Mouse (Mus musculus) liver, postnatal 0 days (tissue): ENCODE results near the gene Eng. TPM values are rescaled to one million over a fixed set of nuclear protein-coding genes. Genes with fewer than 3 reads are reported as not detected.

Experiments used
- ATAC-seq: fragments of 200-750 bp; cut with Nextera tagmentation; 2 replicates; pipeline ENCODE4 v1.8.0; 2017; ENCODE audit warnings: mild to moderate bottlenecking, moderate library complexity
- DNase-seq: peaks from one replicate; pipeline ENCODE4 v3.0.0-alpha.2; 2016
- H3K27ac ChIP-seq: fragments of 300-500 bp; sonication (generic); 2 replicates; pipeline ENCODE4 v1.5.1; 2014; ENCODE audit warnings: antibody characterized with exemption, moderate library complexity, mild to moderate bottlenecking, low read depth
- H3K27me3 ChIP-seq: fragments of 300-500 bp; sonication (generic); 2 replicates; pipeline ENCODE4 v1.6.1; 2014; ENCODE audit warnings: low read length, control low read depth, mixed read lengths; ENCODE audit not compliant: insufficient read depth
- H3K36me3 ChIP-seq: fragments of 300-500 bp; sonication (generic); replicated peaks from 2 replicates; pipeline ENCODE4 v1.6.1; 2014; ENCODE audit warnings: mild to moderate bottlenecking, control low read depth, low read length, moderate library complexity, mixed read lengths; ENCODE audit not compliant: insufficient read depth
- H3K4me1 ChIP-seq: fragments of 300-500 bp; sonication (generic); 2 replicates; pipeline ENCODE4 v1.6.1; 2014; ENCODE audit warnings: antibody characterized with exemption, mild to moderate bottlenecking, control low read depth; ENCODE audit not compliant: insufficient read depth
- H3K4me2 ChIP-seq: fragments of 300-500 bp; sonication (generic); 2 replicates; pipeline ENCODE4 v1.6.1; 2014; ENCODE audit warnings: low read depth, mild to moderate bottlenecking, low read length, moderate library complexity, mixed read lengths
- H3K4me3 ChIP-seq: fragments of 300-500 bp; sonication (generic); 2 replicates; pipeline ENCODE4 v1.5.1; 2014; ENCODE audit warnings: low read depth, low read length
- H3K9ac ChIP-seq: fragments of 300-500 bp; sonication (generic); replicated peaks from 2 replicates; pipeline ENCODE4 v1.6.1; 2014; ENCODE audit warnings: mild to moderate bottlenecking, moderate library complexity
- H3K9me3 ChIP-seq: fragments of 300-500 bp; sonication (generic); 2 replicates; pipeline ENCODE4 v1.6.1; 2016; ENCODE audit warnings: mild to moderate bottlenecking, control low read depth, low read length, mixed read lengths
- CTCF ChIP-seq: sonication (generic); IDR thresholded peaks from 2 replicates; pipeline ENCODE4 v1.5.1; 2016; ENCODE audit warnings: antibody characterized with exemption, low read depth
- EP300 ChIP-seq: IDR thresholded peaks from 2 replicates; pipeline ENCODE4 v1.6.1; 2016; ENCODE audit warnings: antibody characterized with exemption, low read depth, mild to moderate bottlenecking
- WGBS: fragments of 180-500 bp; shearing (Covaris S2); extraction: QIAGEN DNeasy Blood & Tissue Kit; methylation state at CpG from one replicate; pipeline ENCODE4 v1.1.7; 2014; ENCODE audit not compliant: insufficient replicate concordance; 5-methylcytosine and 5-hydroxymethylcytosine counted together
- polyA plus RNA-seq: library from polyadenylated mRNA; unstranded; fragments of >200 nt; fragmentation: Nextera tagmentation; extraction: Ambion mirVana; gene quantifications from 2 replicates; pipeline ENCODE4 v1.2.1, GENCODE M21; 2015

The Eng gene
- polyA plus RNA-seq, 1 experiment from 2014 or later, result 30.2 TPM

DNA sequence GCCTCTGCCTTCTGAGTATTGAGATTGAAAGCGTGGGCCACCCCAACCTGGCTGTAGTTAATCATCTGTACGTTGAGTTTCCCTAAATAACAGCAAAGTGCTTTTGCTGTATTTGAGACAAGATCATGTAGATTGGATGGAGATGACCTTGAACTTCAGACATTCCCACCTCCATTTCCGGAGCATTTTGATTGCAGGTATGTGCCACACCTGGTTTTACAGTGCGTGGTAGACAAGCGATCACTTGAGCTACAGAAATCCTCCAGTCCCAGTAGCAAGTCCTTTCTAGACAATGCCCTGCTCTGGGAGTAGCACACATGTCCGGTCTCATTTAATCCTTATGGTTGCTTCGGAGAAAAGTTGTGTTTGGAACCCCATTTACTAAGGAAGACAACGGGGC, 56.7 kb downstream of the Eng start:
- Histone ChIP-seq H3K4me3 (peak overlapping the region; percentile 15), H3K4me2 (peak overlapping the region; percentile 62), H3K36me3 (peaks cover 39% of the 10 kb centered on the region), H3K9me3 (no peaks in the 10 kb centered on the region), H3K9ac (peak overlapping the region; percentile 63), H3K27ac (peak overlapping the region; percentile 95), H3K4me1 (no peaks in the 10 kb centered on the region), H3K27me3 (no peaks in the 10 kb centered on the region)
- no peak for ATAC-seq
- DNase-seq, result no peak
- TF ChIP-seq CTCF (no peak), EP300 (no peak)
- 77% methylated on average over 8 of the region's 8 CpGs for WGBS

DNA sequence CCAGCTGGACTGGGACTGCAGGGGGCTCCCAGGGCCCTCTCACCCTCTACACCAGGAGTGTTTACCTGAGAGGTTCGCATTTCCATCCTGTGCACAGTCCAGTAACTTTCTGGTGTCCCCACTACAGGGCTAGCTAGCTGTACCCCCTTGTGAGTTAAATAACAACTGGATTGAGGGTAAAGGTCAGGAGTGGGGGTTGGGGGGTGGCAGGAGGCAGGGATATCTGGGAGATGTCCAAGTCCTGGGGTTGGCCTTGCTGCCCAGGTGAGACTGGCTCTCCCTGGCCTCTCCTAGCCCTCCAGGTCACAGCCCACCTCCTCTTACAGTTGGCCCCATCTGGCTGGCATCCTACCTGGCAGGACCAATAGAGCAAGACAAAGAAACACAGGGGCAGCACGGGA, 57.6 kb downstream of the Eng start, which contains the start of gene Fpgs:
Gene Fpgs (minus strand): TSS at position 125 of the 401 bp plus-strand sequence.
- TF ChIP-seq EP300 (0 out of 2 replicates have a peak, but pooled peaks have one; percentile 43), CTCF (no peak)
- peak; percentile 76 for DNase-seq
- ATAC-seq, result peak; percentile 72
- Histone ChIP-seq H3K4me1 (no peaks in the 10 kb centered on the region), H3K9ac (peak within 1 kb of the TSS; percentile 63), H3K27ac (peak within 1 kb of the TSS; percentile 95), H3K9me3 (no peaks in the 10 kb centered on the region), H3K4me2 (peak within 1 kb of the TSS; percentile 62), H3K4me3 (peak within 1 kb of the TSS; percentile 15), H3K36me3 (peaks cover 49% of the 10 kb centered on the region), H3K27me3 (no peaks in the 10 kb centered on the region)
- 54% methylated on average over 2 of the region's 2 CpGs for WGBS

DNA sequence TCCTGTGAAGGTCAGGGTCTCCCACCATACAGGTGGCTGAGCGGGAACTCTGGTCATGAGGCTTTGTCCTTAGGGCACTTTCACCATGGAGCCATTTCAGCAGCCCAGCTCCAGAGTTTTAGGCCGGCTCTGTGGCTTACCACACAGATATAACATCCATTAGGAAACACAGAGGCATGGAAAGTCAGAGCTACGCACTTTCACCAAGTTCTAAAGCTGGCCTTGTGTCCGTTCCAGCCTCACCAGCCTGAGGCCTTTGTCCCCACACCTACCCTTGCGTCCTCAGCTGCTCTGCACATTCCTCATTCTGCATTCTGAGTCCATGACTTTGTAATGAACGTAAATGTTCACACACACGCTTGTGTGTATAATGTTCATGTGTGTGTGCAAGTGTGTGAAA, 58.6 kb downstream of the Eng start:
- H3K9ac ChIP-seq, result no peak overlapping the region
- peaks cover 5% of the 10 kb centered on the region for H3K4me1 ChIP-seq
- no peak for ATAC-seq
- DNase-seq, result no peak
- no peak overlapping the region for H3K4me3 ChIP-seq
- H3K27me3 ChIP-seq, result no peaks in the 10 kb centered on the region
- TF ChIP-seq CTCF, result no peak
- TF ChIP-seq EP300, result no peak
- peak overlapping the region; percentile 95 for H3K27ac ChIP-seq
- H3K36me3 ChIP-seq, result peaks cover 58% of the 10 kb centered on the region
- no peak overlapping the region for H3K4me2 ChIP-seq
- WGBS, result 91% methylated on average over 7 of the region's 7 CpGs
- no peaks in the 10 kb centered on the region for H3K9me3 ChIP-seq

DNA sequence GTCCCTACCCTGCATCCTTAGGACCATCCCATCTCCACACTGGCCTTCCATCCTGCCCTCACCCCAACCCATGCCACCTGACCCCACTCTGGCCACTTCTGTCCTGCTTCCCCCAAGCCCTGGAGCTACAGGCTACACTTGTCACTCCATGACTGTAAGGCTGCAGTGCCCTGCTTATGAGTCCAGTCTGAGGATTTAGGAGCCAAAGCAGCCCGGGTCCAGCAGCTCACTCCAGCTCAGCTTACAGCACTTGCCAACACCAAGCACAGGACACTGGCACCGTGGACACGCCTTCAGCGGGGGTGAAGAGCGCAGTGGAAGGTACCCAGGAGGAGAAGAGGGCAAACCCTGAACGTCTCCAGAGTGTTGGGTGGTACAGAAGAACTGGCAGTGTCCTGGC, 60.6 kb downstream of the Eng start:
- WGBS, result 87% methylated on average over 6 of the region's 6 CpGs
- no peaks in the 10 kb centered on the region for H3K27me3 ChIP-seq
- ATAC-seq (no peak), DNase-seq (no peak)
- H3K27ac ChIP-seq, result no peak overlapping the region
- TF ChIP-seq CTCF (no peak), EP300 (no peak)
- no peaks in the 10 kb centered on the region for H3K9me3 ChIP-seq
- no peak overlapping the region for H3K9ac ChIP-seq
- H3K4me2 ChIP-seq, result no peak overlapping the region
- H3K36me3 ChIP-seq, result peaks cover 58% of the 10 kb centered on the region
- H3K4me3 ChIP-seq, result no peak overlapping the region
- H3K4me1 ChIP-seq, result peaks cover 16% of the 10 kb centered on the region

DNA sequence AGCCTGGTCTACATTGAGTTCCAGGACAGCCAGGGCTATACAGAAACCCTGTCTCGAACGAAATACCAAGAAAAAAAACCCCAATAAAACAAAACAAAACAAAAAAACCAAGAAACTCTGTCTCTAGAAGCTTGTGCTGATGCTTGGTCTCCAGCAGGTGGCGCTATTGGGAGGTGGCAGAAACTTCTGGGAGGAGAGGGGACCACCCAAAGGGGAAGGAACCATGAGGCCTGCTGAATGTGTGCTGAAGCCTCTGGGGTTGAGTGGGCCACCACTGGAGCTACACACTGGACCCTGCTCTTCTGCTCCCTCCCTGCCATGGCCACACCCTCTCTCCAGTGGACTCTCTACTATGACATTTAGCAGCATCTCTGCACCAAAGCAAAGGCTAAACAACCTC, 62.2 kb downstream of the Eng start:
- H3K9ac ChIP-seq, result no peak overlapping the region
- no peaks in the 10 kb centered on the region for H3K9me3 ChIP-seq

DNA sequence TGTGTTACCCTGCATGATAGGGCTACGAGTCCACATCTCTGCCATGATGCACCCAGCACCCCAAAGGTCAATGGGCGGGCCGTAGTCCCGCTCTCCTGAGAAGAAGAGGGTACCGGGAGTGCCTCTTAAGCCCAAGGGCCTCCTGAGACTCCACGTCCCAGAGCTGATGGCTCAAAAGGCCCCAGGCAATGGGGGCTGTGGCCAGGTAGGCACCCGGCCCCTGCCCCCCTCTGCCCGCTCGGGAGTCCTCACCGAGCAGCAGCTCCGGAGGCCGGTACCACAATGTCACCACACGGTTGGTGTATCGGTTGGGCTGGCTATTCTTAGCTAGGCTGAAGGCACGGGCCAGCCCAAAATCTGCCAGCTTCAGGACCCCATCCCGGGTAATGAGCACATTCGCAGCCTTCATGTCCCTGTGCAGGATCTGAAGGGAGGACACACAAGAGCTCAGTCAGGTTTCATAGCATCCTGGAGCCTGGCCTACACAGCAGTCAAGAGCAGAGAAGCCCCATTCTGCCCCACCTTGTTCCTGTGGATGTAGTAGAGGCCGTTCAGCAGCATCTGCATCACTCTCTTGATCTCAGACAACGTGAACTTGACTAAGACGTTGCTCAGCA, 63.2 kb downstream of the Eng start:
- Histone ChIP-seq H3K36me3 (peaks cover 52% of the 10 kb centered on the region), H3K27ac (no peak overlapping the region), H3K4me3 (no peak overlapping the region), H3K4me2 (no peak overlapping the region), H3K9me3 (no peaks in the 10 kb centered on the region), H3K9ac (no peak overlapping the region), H3K27me3 (no peaks in the 10 kb centered on the region), H3K4me1 (peaks cover 28% of the 10 kb centered on the region)
- WGBS, result 85% methylated on average over 20 of the region's 20 CpGs
- TF ChIP-seq EP300 (no peak), CTCF (no peak)
- ATAC-seq (no peak), DNase-seq (no peak)

More for the DNA sequence above, 62.2 kb downstream of the Eng start:
- no peak for TF ChIP-seq EP300
- peak; percentile 92 for TF ChIP-seq CTCF
- H3K36me3 ChIP-seq, result peaks cover 56% of the 10 kb centered on the region
- ATAC-seq (no peak), DNase-seq (peak; percentile 83)
- no peak overlapping the region for H3K27ac ChIP-seq
- 37% methylated on average over 3 of the region's 3 CpGs for WGBS
- H3K4me1 ChIP-seq, result peaks cover 18% of the 10 kb centered on the region
- no peaks in the 10 kb centered on the region for H3K27me3 ChIP-seq
- no peak overlapping the region for H3K4me3 ChIP-seq
- H3K4me2 ChIP-seq, result no peak overlapping the region
